Mouse (Mus musculus): ENCODE measurements around the gene Tmem207.

The Tmem207 gene

GRCm38 (mm10) chr16:26456182-26456581 lies 70.4 kb downstream of the Tmem207 start:
- no peak for DNase-seq (ENCODE audit: low read depth)

- DNase-seq (ENCODE audit: low read depth), result no peak
Observed at GRCm38 (mm10) chr16:26454163-26454562, 72.4 kb downstream of the Tmem207 start.
